Mouse (Mus musculus) liver, embryonic 14.5 days (tissue): ENCODE measurements around the gene Ikzf1.

Source experiments
- CTCF ChIP-seq: IDR thresholded peaks from 2 replicates; pipeline ENCODE4 v1.5.1; 2016; ENCODE audit warnings: antibody characterized with exemption, low read depth, control low read depth
- EP300 ChIP-seq: IDR thresholded peaks from 2 replicates; pipeline ENCODE4 v1.6.1; 2016; ENCODE audit warnings: antibody characterized with exemption, low read depth

DNA sequence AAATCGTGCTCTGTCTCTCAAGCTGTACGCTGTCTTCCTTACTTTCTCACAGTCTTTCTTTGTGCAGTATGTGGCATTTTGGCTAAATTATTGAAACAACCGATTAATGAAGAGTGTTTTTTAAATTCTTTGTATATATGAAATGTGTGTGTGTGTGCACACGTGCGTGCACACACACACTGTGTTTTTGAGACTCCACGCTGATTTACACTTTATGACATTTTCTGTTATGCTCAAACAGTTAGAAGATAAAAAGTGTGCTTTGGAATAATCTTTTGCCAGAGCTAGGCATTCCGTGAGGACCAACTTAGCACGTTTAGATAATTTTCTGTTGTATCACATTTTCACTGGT, 6.0 kb downstream of the Ikzf1 start:
- TF ChIP-seq CTCF = no peak
- no peak for TF ChIP-seq EP300
